Mouse (Mus musculus) testis, adult 10 weeks (tissue): Measurements from ENCODE around the gene Sox6. TPM values are rescaled to one million over a fixed set of nuclear protein-coding genes. Genes with fewer than 3 reads are reported as not detected.

Experiments
- polyA plus RNA-seq: library from polyadenylated mRNA; stranded (reverse); fragments of 350-450 nt; fragmentation: Illumina TruSeq; extraction: RNeasy Lipid Tissue Mini Kit (QIAGEN cat#74804); gene quantifications from one replicate; pipeline ENCODE4 v1.2.3, GENCODE M21; 2014; ENCODE audit warnings: low read depth, low replicate concordance

Sox6 gene
- polyA plus RNA-seq = 82.6 TPM

GRCm38 (mm10) chr7:116038511-116038910, at the start of gene Sox6:
Gene Sox6 (minus strand): TSS chr7:116038796.

GRCm38 (mm10) chr7:116084366-116084765, 45.8 kb upstream of the Sox6 start, which contains the start of gene Gm4353:
Gene Gm4353 (minus strand): TSS chr7:116084635.

GRCm38 (mm10) chr7:116039196-116039537, 571 bp upstream of the Sox6 start, which contains the start of gene 1110004F10Rik:
Gene 1110004F10Rik (plus strand): TSS chr7:116039397.

Other genes starting within 250 kb of the Sox6 start
- 117 TPM for gene 1110004F10Rik, start 601 bp upstream of the Sox6 start, polyA plus RNA-seq
- gene Gm4353, start 45.8 kb upstream of the Sox6 start, polyA plus RNA-seq = 3.7 TPM